Mouse (Mus musculus): ENCODE results near the gene Clrn3. TPM values are rescaled to one million over a fixed set of nuclear protein-coding genes. Genes with fewer than 3 reads are reported as not detected.

The Clrn3 gene
- polyA plus RNA-seq, 1 experiment from 2014 or later = not detected

DNA sequence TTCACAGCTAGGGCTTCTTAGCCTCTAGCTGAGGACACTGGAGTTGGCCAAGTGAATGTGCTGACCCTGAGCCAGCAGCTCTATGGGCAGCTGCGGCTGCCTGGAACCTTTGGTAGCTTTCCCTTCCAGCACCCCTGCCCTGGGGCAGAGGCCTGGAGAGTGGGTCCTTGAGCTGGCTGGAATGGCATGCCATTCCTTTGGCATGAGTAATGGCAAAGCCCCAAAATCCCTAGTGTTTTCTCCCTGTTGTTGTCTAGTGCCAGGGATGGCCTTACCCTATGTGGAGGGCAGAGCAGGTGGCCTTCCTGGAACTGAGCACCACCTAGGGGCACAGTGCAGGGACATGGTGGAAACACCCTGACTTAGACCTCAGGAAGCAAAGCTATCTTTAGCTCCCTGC is 23.1 kb upstream of the Clrn3 start:
- Histone ChIP-seq H3K9ac (no peak overlapping the region), H3K27me3 (no peaks in the 10 kb centered on the region), H3K27ac (no peak overlapping the region), H3K4me1 (no peaks in the 10 kb centered on the region), H3K4me3 (no peak overlapping the region), H3K36me3 (ENCODE audit: poor library complexity, severe bottlenecking) (no peaks in the 10 kb centered on the region), H3K9me3 (replicated peaks) (no peaks in the 10 kb centered on the region), H3K4me2 (no peak overlapping the region)
- ATAC-seq = no peak
- 72% methylated on average over 1 of the region's 1 CpGs for WGBS

DNA sequence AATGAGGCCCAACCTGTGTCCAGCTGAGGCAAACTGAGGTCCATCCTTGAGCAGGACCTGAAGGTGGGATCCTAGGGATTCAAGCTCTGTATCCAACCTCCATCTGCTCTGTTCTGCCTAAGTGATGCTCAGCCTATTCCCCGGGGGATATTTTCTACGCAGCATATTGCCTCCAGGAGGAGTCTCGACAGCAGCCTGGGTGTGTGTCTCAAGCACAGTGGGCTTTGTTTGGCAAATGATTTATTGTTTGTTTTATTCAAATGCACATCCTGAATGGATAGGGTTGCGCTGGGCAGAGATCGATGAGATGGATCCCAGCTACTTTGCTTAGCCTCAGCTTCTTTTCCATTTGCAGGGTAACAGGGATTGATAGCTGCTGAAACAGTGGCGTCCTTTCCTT is 20.0 kb upstream of the Clrn3 start:
- Histone ChIP-seq H3K4me3 (no peak overlapping the region), H3K4me1 (no peaks in the 10 kb centered on the region), H3K36me3 (ENCODE audit: poor library complexity, severe bottlenecking) (no peaks in the 10 kb centered on the region), H3K27me3 (no peaks in the 10 kb centered on the region), H3K9ac (no peak overlapping the region), H3K9me3 (replicated peaks) (no peaks in the 10 kb centered on the region), H3K4me2 (no peak overlapping the region), H3K27ac (no peak overlapping the region)
- 73% methylated on average over 6 of the region's 6 CpGs for WGBS
- no peak for ATAC-seq

GRCm38 (mm10) chr7:135546530-135546929 is 18.1 kb upstream of the Clrn3 start:
- Histone ChIP-seq H3K27ac (no peak overlapping the region), H3K27me3 (no peaks in the 10 kb centered on the region), H3K36me3 (ENCODE audit: poor library complexity, severe bottlenecking) (no peaks in the 10 kb centered on the region), H3K9me3 (replicated peaks) (no peaks in the 10 kb centered on the region), H3K4me1 (peaks cover 5% of the 10 kb centered on the region; the same call in 1 of the 2 replicates), H3K9ac (no peak overlapping the region), H3K4me2 (no peak overlapping the region), H3K4me3 (no peak overlapping the region)
- no peak for ATAC-seq
- WGBS = 60% methylated on average over 5 of the region's 5 CpGs

DNA sequence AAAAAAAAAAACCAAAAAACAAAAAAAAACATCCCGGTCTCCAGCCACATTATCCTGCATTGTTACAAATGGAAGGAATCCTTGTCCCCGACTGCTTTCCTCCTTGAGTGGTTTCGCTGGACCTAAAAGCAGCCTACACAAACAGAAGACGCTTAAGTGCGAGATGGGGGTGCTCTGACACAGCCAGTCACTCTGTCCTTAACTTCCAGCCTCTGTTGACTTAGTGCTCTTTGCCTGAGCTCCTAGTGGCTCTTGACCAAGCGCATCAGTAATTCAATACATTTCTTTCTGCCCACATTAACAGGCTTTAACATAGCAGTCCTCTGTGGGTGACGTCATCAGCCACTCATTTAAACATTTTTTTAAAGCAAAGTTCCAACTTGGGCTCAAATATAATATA is 17.5 kb upstream of the Clrn3 start:
- no peak overlapping the region for H3K4me2 ChIP-seq
- no peaks in the 10 kb centered on the region for H3K9me3 ChIP-seq (replicated peaks)
- H3K27me3 ChIP-seq = no peaks in the 10 kb centered on the region
- no peak overlapping the region for H3K27ac ChIP-seq
- no peak overlapping the region for H3K9ac ChIP-seq
- peaks cover 5% of the 10 kb centered on the region; the same call in 1 of the 2 replicates for H3K4me1 ChIP-seq
- no peaks in the 10 kb centered on the region for H3K36me3 ChIP-seq (ENCODE audit: poor library complexity, severe bottlenecking)
- no peak overlapping the region for H3K4me3 ChIP-seq
- WGBS = 79% methylated on average over 7 of the region's 7 CpGs
- no peak for ATAC-seq

DNA sequence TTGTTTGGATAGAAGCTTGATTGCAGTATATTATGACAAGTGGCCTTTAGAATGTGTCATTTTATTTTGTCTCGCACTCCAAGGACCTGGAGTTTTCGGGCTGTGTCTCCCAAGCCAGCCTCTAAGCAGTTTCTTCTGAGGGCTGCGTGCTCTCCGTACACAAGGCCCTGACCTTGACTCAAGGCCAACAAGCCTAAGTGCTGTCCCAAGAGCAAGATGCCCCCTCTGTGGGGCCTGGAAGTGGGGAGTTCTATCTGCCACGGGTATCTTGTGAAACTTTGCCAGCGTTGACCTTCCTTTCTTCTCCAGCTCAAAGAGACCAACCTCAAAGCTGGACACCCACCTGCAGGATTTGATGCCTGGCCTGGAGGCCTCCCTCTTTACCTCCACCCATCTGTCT is 15.9 kb upstream of the Clrn3 start:
- peaks cover 8% of the 10 kb centered on the region for H3K27me3 ChIP-seq
- no peak overlapping the region for H3K9ac ChIP-seq
- no peak overlapping the region for H3K4me2 ChIP-seq
- peaks cover 5% of the 10 kb centered on the region; the same call in 1 of the 2 replicates for H3K4me1 ChIP-seq
- H3K36me3 ChIP-seq (ENCODE audit: poor library complexity, severe bottlenecking) = no peaks in the 10 kb centered on the region
- H3K27ac ChIP-seq = no peak overlapping the region
- H3K4me3 ChIP-seq = no peak overlapping the region
- no peak for ATAC-seq
- no peaks in the 10 kb centered on the region for H3K9me3 ChIP-seq (replicated peaks)
- 93% methylated on average over 6 of the region's 6 CpGs for WGBS

- no peak overlapping the region for H3K4me3 ChIP-seq
- H3K27ac ChIP-seq = no peak overlapping the region
- no peak overlapping the region for H3K4me2 ChIP-seq
- H3K36me3 ChIP-seq (ENCODE audit: poor library complexity, severe bottlenecking) = no peaks in the 10 kb centered on the region
- H3K9ac ChIP-seq = no peak overlapping the region
- 69% methylated on average over 3 of the region's 3 CpGs for WGBS
- peaks cover 18% of the 10 kb centered on the region for H3K27me3 ChIP-seq
- H3K4me1 ChIP-seq = peaks cover 10% of the 10 kb centered on the region
- H3K9me3 ChIP-seq (replicated peaks) = no peaks in the 10 kb centered on the region
- no peak for ATAC-seq
Observed at GRCm38 (mm10) chr7:135543033-135543432, 14.6 kb upstream of the Clrn3 start.

- Histone ChIP-seq H3K36me3 (ENCODE audit: poor library complexity, severe bottlenecking) (no peaks in the 10 kb centered on the region), H3K9me3 (replicated peaks) (no peaks in the 10 kb centered on the region), H3K4me3 (no peak overlapping the region), H3K9ac (no peak overlapping the region), H3K4me1 (peaks cover 13% of the 10 kb centered on the region), H3K27ac (no peak overlapping the region), H3K27me3 (peaks cover 18% of the 10 kb centered on the region), H3K4me2 (no peak overlapping the region)
- ATAC-seq = no peak
- WGBS = 75% methylated on average over 3 of the region's 3 CpGs
Observed at GRCm38 (mm10) chr7:135542235-135542634, 13.8 kb upstream of the Clrn3 start.

- peaks cover 18% of the 10 kb centered on the region for H3K27me3 ChIP-seq
- H3K4me3 ChIP-seq = no peak overlapping the region
- no peak for ATAC-seq
- H3K9ac ChIP-seq = no peak overlapping the region
- peaks cover 13% of the 10 kb centered on the region for H3K4me1 ChIP-seq
- H3K4me2 ChIP-seq = no peak overlapping the region
- no peaks in the 10 kb centered on the region for H3K9me3 ChIP-seq (replicated peaks)
- no peaks in the 10 kb centered on the region for H3K36me3 ChIP-seq (ENCODE audit: poor library complexity, severe bottlenecking)
- no peak overlapping the region for H3K27ac ChIP-seq
- 90% methylated on average over 2 of the region's 2 CpGs for WGBS
Observed at GRCm38 (mm10) chr7:135539429-135539828, 11.0 kb upstream of the Clrn3 start.

GRCm38 (mm10) chr7:135537948-135538741 is 9.7 kb upstream of the Clrn3 start:
- Histone ChIP-seq H3K9me3 (replicated peaks) (no peaks in the 10 kb centered on the region), H3K27ac (no peak overlapping the region), H3K27me3 (peaks cover 18% of the 10 kb centered on the region), H3K4me2 (peak overlapping the region; percentile 97), H3K9ac (peak overlapping the region; percentile 62), H3K36me3 (ENCODE audit: poor library complexity, severe bottlenecking) (no peaks in the 10 kb centered on the region), H3K4me3 (peak overlapping the region; percentile 57), H3K4me1 (peaks cover 13% of the 10 kb centered on the region)
- 2% methylated on average over 67 of the region's 71 CpGs for WGBS
- peak; percentile 73 for ATAC-seq

GRCm38 (mm10) chr7:135537341-135537901 is 9.0 kb upstream of the Clrn3 start, which contains the start of gene Ptpre:
Gene Ptpre, plus strand, starts transcription at chr7:135537481.
- peak within 1 kb of the TSS; percentile 62 for H3K9ac ChIP-seq
- peak within 1 kb of the TSS; percentile 57 for H3K4me3 ChIP-seq
- H3K9me3 ChIP-seq (replicated peaks) = no peaks in the 10 kb centered on the region
- H3K4me2 ChIP-seq = peak within 1 kb of the TSS; percentile 97
- peaks cover 9% of the 10 kb centered on the region for H3K4me1 ChIP-seq
- peak; percentile 96 for ATAC-seq
- WGBS = 4% methylated on average over 27 of the region's 28 CpGs
- H3K27me3 ChIP-seq = peaks cover 18% of the 10 kb centered on the region
- H3K27ac ChIP-seq = no peak within 1 kb of the TSS
- H3K36me3 ChIP-seq (ENCODE audit: poor library complexity, severe bottlenecking) = no peaks in the 10 kb centered on the region

DNA sequence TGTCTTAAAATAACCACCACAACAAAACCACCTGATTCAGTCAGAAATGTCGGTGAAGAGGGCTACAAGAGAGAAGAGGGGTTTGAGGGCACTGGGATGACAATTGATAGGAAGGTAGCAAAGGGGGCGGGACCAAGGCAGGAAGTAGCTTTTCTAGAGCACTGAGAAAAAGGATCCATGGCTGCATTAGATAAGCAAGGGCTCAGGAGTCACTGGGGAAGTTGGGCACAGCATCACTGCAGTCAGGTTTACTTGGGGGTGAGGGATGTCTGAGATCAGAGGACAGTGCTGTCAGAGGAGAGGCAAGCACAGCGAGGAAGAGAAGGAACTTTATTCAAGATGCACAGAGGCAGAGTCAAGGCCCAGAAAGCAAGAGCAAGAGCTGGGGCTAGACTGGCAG is 7.5 kb upstream of the Clrn3 start:
- Histone ChIP-seq H3K4me3 (no peak overlapping the region), H3K9me3 (replicated peaks) (no peaks in the 10 kb centered on the region), H3K36me3 (ENCODE audit: poor library complexity, severe bottlenecking) (no peaks in the 10 kb centered on the region), H3K27me3 (peaks cover 18% of the 10 kb centered on the region), H3K4me2 (no peak overlapping the region), H3K27ac (no peak overlapping the region), H3K9ac (no peak overlapping the region), H3K4me1 (peaks cover 9% of the 10 kb centered on the region)
- WGBS = 76% methylated on average over 3 of the region's 3 CpGs
- no peak for ATAC-seq

DNA sequence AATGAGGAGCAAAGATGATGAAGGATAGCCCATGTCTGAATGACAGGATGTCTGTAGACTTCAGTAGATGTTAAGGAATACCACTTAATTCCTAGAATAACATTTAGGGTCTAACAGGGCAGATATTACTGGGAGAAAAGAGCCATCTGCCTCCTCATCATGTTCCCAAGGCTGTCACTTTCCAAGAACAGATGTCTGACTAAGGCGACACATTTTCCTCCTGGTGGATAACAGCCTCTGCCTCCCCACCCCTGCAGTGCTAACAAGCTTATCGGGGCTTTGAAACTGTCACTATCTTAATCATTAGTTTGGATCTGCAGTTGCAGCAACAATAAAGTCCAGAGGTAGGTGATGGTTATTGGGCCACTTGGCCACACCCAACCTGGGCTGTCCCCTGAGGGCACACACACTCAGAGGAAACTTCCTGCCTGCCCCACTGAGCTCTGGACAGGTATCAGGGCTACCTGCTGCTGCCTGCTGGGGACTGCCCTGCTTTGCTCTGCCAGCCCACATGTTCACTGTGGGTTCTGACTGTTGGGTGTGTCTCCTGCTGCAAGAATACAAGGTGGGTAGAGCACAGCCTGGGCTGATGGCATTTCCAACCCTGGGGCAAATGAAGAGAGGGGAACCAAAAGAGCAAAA is 6.2 kb upstream of the Clrn3 start:
- 61% methylated on average over 2 of the region's 2 CpGs for WGBS

More for the DNA sequence above, 6.2 kb upstream of the Clrn3 start:
- Histone ChIP-seq H3K4me2 (no peak overlapping the region), H3K27ac (no peak overlapping the region), H3K4me3 (no peak overlapping the region), H3K9me3 (replicated peaks) (no peaks in the 10 kb centered on the region), H3K9ac (no peak overlapping the region), H3K36me3 (ENCODE audit: poor library complexity, severe bottlenecking) (no peaks in the 10 kb centered on the region), H3K27me3 (peaks cover 14% of the 10 kb centered on the region), H3K4me1 (peaks cover 9% of the 10 kb centered on the region)
- no peak for ATAC-seq

Measured in forebrain, embryonic 13.5 days (tissue).